12 mouse cellular contexts compared by ENCODE assay signal in genomic region chr5:117898055-117898806, GRCm38 (mm10).
A peak's percentile ranks its signal among the peaks of the same experiment; 100 is the strongest.
DNase-seq lines count a peak whose midpoint lies in the region; ATAC-seq lines count a peak whose summit lies in the region.
"Had no signal": no experiment of that assay in that cellular context is flagged by ENCODE, and none has a peak within 500 bp of the region (broad histone marks: within the 10 kb centered on the region; RNA-seq: fewer than 3 reads in every experiment).

No protein-coding gene starts in this region.

- WGBS in forebrain, embryonic 11.5 days, result 18% methylated on average over 9 of the region's 9 CpGs
- WGBS in forebrain, embryonic 16.5 days, result 19% methylated on average over 9 of the region's 9 CpGs
- 14% methylated on average over 9 of the region's 9 CpGs for WGBS in neural tube, embryonic 15.5 days
- WGBS in limb, embryonic 11.5 days, result 21% methylated on average over 9 of the region's 9 CpGs

- no peak overlapping the region for H3K4me3 ChIP-seq in forebrain, embryonic 11.5 days (ENCODE audit: low read depth, low read length)
- no peak overlapping the region for H3K4me3 ChIP-seq in forebrain, embryonic 16.5 days (replicated peaks; ENCODE audit: low read length)
- no peak overlapping the region for H3K4me3 ChIP-seq in neural tube, embryonic 15.5 days (replicated peaks)
- H3K4me3 ChIP-seq in limb, embryonic 11.5 days (ENCODE audit: low read depth, low read length), result no peak overlapping the region

- no peak overlapping the region for H3K9ac ChIP-seq in forebrain, embryonic 11.5 days (ENCODE audit: low read length)
- H3K9ac ChIP-seq in forebrain, embryonic 16.5 days (replicated peaks; ENCODE audit: low read depth, low read length), result no peak overlapping the region; the same call in 1 of the 2 replicates
- H3K9ac ChIP-seq in neural tube, embryonic 15.5 days (replicated peaks), result no peak overlapping the region
- no peak overlapping the region for H3K9ac ChIP-seq in limb, embryonic 11.5 days (ENCODE audit: low read length)

- no peaks in the 10 kb centered on the region for H3K9me3 ChIP-seq in forebrain, embryonic 11.5 days (ENCODE audit: control insufficient read depth, low read length)
- no peaks in the 10 kb centered on the region for H3K9me3 ChIP-seq in forebrain, embryonic 16.5 days (ENCODE audit: control insufficient read depth, low read length)
- H3K9me3 ChIP-seq in neural tube, embryonic 15.5 days (replicated peaks), result no peaks in the 10 kb centered on the region
- H3K9me3 ChIP-seq in limb, embryonic 11.5 days (ENCODE audit: control insufficient read depth, low read length), result no peaks in the 10 kb centered on the region

- no peaks in the 10 kb centered on the region for H3K36me3 ChIP-seq in forebrain, embryonic 11.5 days (ENCODE audit: control insufficient read depth, insufficient read depth, low read length)
- H3K36me3 ChIP-seq in forebrain, embryonic 16.5 days (ENCODE audit: control insufficient read depth, insufficient read depth), result no peaks in the 10 kb centered on the region
- H3K36me3 ChIP-seq in neural tube, embryonic 15.5 days, result no peaks in the 10 kb centered on the region
- H3K36me3 ChIP-seq in limb, embryonic 11.5 days (ENCODE audit: control insufficient read depth, insufficient read depth, low read length), result no peaks in the 10 kb centered on the region

- no peak for ATAC-seq in forebrain, embryonic 11.5 days (replicated peaks; ENCODE audit: low FRiP score)
- no peak for ATAC-seq in forebrain, embryonic 16.5 days
- ATAC-seq in neural tube, embryonic 15.5 days (ENCODE audit: low FRiP score), result no peak
- peak; percentile 73; the same call in 1 of the 2 replicates for ATAC-seq in limb, embryonic 11.5 days (ENCODE audit: insufficient number of reproducible peaks, low FRiP score, low TSS enrichment, low read depth)
- ATAC-seq in erythroblast, adult 5-6 weeks (replicated peaks; ENCODE audit: low FRiP score, poor library complexity, severe bottlenecking), result no peak

- H3K4me2 ChIP-seq in forebrain, embryonic 11.5 days (ENCODE audit: low read depth, low read length, severe bottlenecking), result no peak overlapping the region
- H3K4me2 ChIP-seq in forebrain, embryonic 16.5 days (ENCODE audit: low read length), result no peak overlapping the region
- no peak overlapping the region for H3K4me2 ChIP-seq in neural tube, embryonic 15.5 days
- no peak overlapping the region for H3K4me2 ChIP-seq in limb, embryonic 11.5 days (ENCODE audit: low read depth, severe bottlenecking)
- H3K4me2 ChIP-seq: liver, embryonic 11.5 days had no signal

- DNase-seq in forebrain, embryonic 11.5 days (ENCODE audit: low spot score), result peak; percentile 59
- peak; percentile 38 for DNase-seq in neural tube, embryonic 10.5 days (ENCODE audit: extremely low spot score, low spot score)
- DNase-seq in limb, embryonic 11.5 days (ENCODE audit: low spot score), result peak; percentile 34
- DNase-seq in adrenal gland, adult 18-20 months (ENCODE audit: low spot score in 2 of 2), result no peak
- DNase-seq in adrenal gland, postnatal 4 days (ENCODE audit: low spot score in 2 of 2), result no peak
- DNase-seq: heart, adult 11 months; right cerebral cortex, postnatal 25 days; thymus, adult 18-20 months had no signal

- H3K27me3 ChIP-seq in forebrain, embryonic 11.5 days (ENCODE audit: control insufficient read depth, insufficient read depth, low read length), result no peaks in the 10 kb centered on the region
- no peaks in the 10 kb centered on the region for H3K27me3 ChIP-seq in forebrain, embryonic 16.5 days (replicated peaks; ENCODE audit: control insufficient read depth, insufficient read depth, low read length)
- no peaks in the 10 kb centered on the region for H3K27me3 ChIP-seq in neural tube, embryonic 15.5 days (replicated peaks)
- no peaks in the 10 kb centered on the region for H3K27me3 ChIP-seq in limb, embryonic 11.5 days (ENCODE audit: control insufficient read depth, insufficient read depth, low read length)

- no peak overlapping the region for H3K27ac ChIP-seq in forebrain, embryonic 11.5 days (ENCODE audit: low read depth, low read length)
- no peak overlapping the region for H3K27ac ChIP-seq in forebrain, embryonic 16.5 days (ENCODE audit: low read length)
- H3K27ac ChIP-seq in neural tube, embryonic 15.5 days (replicated peaks), result no peak overlapping the region
- no peak overlapping the region for H3K27ac ChIP-seq in limb, embryonic 11.5 days (replicated peaks; ENCODE audit: low read depth, low read length)

- H3K4me1 ChIP-seq in forebrain, embryonic 11.5 days (replicated peaks; ENCODE audit: control insufficient read depth, insufficient read depth, low read length), result peaks cover 4% of the 10 kb centered on the region; the same call in 1 of the 2 replicates
- peaks cover 18% of the 10 kb centered on the region for H3K4me1 ChIP-seq in forebrain, embryonic 16.5 days (replicated peaks; ENCODE audit: control insufficient read depth, insufficient read depth, low read length)
- peaks cover 11% of the 10 kb centered on the region for H3K4me1 ChIP-seq in neural tube, embryonic 15.5 days
- H3K4me1 ChIP-seq in limb, embryonic 11.5 days (ENCODE audit: control insufficient read depth, insufficient read depth, low read length), result peaks cover 3% of the 10 kb centered on the region; the same call in 1 of the 2 replicates

Comparison
In these comparisons a context has a peak if more than half of its experiments do, and no peak if none do; other contexts are left out.
1. DNase-seq: peak in forebrain, embryonic 11.5 days (single experiment), neural tube, embryonic 10.5 days (single experiment) and limb, embryonic 11.5 days (single experiment); none in adrenal gland, adult 18-20 months (0 of 2) and adrenal gland, postnatal 4 days (0 of 2).